Mouse (Mus musculus): ENCODE measurements around the gene Diexf. TPM values are rescaled to one million over a fixed set of nuclear protein-coding genes. Genes with fewer than 3 reads are reported as not detected.

Gene Diexf
- 6.7 and 9.0 TPM in 2 replicates for polyA plus RNA-seq (2012; rRNA removed)

GRCm38 (mm10) chr1:193129786-193130455 lies at the start of gene Diexf:
Gene Diexf, minus strand, starts transcription at chr1:193130272.

GRCm38 (mm10) chr1:193167746-193168145 lies 37.7 kb upstream of the Diexf start, which contains the start of gene A130010J15Rik:
Gene A130010J15Rik, plus strand, starts transcription at chr1:193168046.

GRCm38 (mm10) chr1:193152872-193153271 lies 22.8 kb upstream of the Diexf start, which contains the start of gene Irf6:
Gene Irf6, plus strand, starts transcription at chr1:193153111.

Other genes with a start within 250 kb of the Diexf start
- 0.03 and 0.06 TPM in 2 replicates for gene Syt14, start 94.5 kb downstream of the Diexf start, polyA plus RNA-seq (2012; rRNA removed)
- gene Irf6, start 22.8 kb upstream of the Diexf start, polyA plus RNA-seq (2012; rRNA removed), result 81.4 and 104 TPM in 2 replicates
- gene A130010J15Rik, start 37.8 kb upstream of the Diexf start, polyA plus RNA-seq (2012; rRNA removed), result 2.8 and 3.6 TPM in 2 replicates
- 1.4 and 2.5 TPM in 2 replicates for gene Traf3ip3, start 71.4 kb upstream of the Diexf start, polyA plus RNA-seq (2012; rRNA removed)
- gene Lamb3, start 77.4 kb upstream of the Diexf start, polyA plus RNA-seq (2012; rRNA removed), result 90.3 and 102 TPM in 2 replicates
- gene Hsd11b1, start 133.8 kb upstream of the Diexf start, polyA plus RNA-seq (2012; rRNA removed), result 5.0 and 8.3 TPM in 2 replicates
- gene G0s2, start 142.9 kb upstream of the Diexf start, polyA plus RNA-seq (2012; rRNA removed), result 33.3 and 41.1 TPM in 2 replicates
- gene Camk1g, start 240.0 kb upstream of the Diexf start, polyA plus RNA-seq (2012; rRNA removed), result 0.40 and 0.45 TPM in 2 replicates